Mouse (Mus musculus) layer of hippocampus, adult 11-12 months (tissue): ENCODE measurements at regions not wholly inside any gene's neighbourhood (a gene's known extent, or its start where the extent isn't known, plus 50 kb on each side); places are given as distances from the start of the nearest gene placed in this dataset.

Experiments used
- DNase-seq: peaks from one replicate; pipeline ENCODE4 v3.0.0; 2022; ENCODE audit warnings: low spot score

DNA sequence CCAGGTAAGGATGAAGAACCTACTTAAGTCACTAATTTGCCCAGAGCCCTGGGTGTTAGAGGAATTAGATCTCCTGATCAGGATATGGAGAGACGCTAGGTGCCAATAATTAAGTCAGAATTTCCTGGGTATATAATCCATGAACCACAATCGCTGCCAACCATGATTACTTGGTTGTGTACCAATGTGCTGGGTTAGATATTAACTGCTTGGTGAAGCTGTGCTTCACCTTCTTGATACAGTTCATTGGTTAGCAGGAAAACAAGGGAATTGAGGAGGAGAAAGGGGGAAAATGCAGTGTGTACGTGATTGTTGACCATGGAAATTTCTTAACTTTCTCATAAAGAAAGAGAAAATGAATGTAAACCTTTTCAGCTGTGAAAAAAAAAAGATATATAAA, 961.7 kb upstream of the Slc39a10 start:
- no peak for DNase-seq

DNA sequence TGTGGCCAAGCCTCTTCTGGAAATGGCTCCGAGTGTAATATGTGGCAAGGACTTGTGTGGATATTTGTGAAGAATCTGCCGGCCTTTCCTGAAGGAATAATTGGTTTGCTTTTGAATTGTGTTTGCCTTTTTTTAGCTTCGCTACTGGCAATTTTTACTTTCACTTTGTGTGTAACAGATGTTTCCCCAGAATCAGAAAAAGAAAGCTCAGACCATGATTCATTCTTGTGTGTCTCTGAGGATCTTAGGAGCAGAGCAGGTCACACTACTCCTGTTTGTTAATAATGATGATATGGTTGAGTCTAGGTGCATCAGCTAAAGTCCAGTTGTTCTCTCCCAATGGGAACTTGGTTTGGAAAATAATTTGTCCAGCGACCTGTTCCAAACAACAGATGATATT, 961.3 kb upstream of the Slc39a10 start:
- no peak for DNase-seq

DNA sequence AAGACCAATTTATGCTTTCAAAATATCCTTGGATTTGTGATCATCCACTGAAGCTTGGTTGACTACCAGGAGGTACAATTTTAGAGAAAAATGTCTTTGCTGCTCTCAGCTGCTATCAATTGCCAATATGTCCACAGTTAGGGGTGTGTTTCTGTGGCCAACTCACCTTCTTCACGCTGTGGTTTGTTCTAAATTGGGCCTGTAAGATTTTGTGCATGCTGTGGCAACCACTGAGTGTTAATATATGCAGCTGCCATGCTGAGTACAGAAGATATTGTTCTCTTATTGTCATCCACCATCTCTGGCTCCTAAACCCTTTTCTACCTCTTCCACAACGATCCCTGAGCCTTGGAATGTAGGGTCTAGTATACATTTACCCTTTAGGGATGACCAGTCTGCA, 948.2 kb upstream of the Slc39a10 start:
- DNase-seq = no peak

DNA sequence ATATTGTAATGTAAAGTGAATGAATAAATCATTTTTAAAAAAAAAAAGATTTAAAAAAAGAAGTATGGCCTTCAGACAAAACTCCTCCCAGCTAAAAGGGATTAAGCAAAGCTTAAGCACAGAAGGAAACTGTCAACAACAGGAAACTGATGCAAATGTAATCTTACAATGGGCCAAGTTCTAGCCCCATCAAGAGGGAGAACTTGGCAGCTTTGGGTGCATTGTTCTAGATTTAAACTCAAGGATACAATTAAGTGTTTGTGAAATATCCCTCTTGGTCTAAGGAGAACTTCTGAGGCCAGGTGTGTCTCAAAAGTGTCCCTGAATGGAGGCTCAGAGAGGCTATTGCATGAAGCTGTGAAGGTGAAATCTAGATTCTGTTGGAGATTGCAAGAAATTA, 941.4 kb upstream of the Slc39a10 start:
- DNase-seq = no peak

- no peak for DNase-seq
Measured at GRCm38 (mm10) chr1:47827206-47827605, 934.6 kb upstream of the Slc39a10 start.

GRCm38 (mm10) chr1:47809508-47809907, 916.9 kb upstream of the Slc39a10 start:
- DNase-seq = peak; percentile 42

DNA sequence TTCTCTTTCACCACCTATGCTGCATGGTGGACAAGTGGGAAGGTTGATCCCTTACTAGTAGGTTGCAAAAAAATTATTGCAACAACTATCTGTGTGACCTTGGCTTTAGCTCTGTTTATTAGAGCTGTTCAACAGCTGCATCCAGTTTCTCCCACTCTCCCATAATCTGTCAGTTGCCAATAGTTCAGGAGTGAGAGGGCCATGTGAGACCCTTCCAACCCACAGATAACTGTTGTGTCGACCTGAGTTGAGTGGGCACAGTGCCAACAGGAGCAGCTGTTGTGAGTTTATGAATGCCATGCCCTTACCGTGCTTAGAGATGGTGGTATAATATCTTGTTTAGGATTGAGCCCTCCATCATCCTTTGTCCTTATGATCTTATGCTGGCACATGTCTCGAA, 902.1 kb upstream of the Slc39a10 start:
- no peak for DNase-seq
